Mouse (Mus musculus): ENCODE results near the gene Osbpl8. TPM values are rescaled to one million over a fixed set of nuclear protein-coding genes. Genes with fewer than 3 reads are reported as not detected.
"Not testable (repeated sequence)": the region's sequence is repeated elsewhere in the genome, so short reads cannot be mapped to it uniquely, and the experiment has no call there.

Gene Osbpl8
- polyA plus RNA-seq, 1 experiment from 2014 or later, result 23.7 TPM

- no peaks in the 10 kb centered on the region; the same call in 1 of the 2 replicates for H3K4me1 ChIP-seq (replicated peaks; ENCODE audit: control insufficient read depth, insufficient read depth, low read length)
- H3K27ac ChIP-seq (ENCODE audit: low read length), result no peak overlapping the region
- no peaks in the 10 kb centered on the region for H3K9me3 ChIP-seq (ENCODE audit: control insufficient read depth, low read length)
- H3K9ac ChIP-seq (replicated peaks; ENCODE audit: low read depth, low read length), result no peak overlapping the region
- no peaks in the 10 kb centered on the region for H3K36me3 ChIP-seq (ENCODE audit: control insufficient read depth, insufficient read depth)
- no peak for ATAC-seq
- H3K4me2 ChIP-seq (ENCODE audit: low read length), result no peak overlapping the region
- no peak overlapping the region for H3K4me3 ChIP-seq (replicated peaks; ENCODE audit: low read length)
- H3K27me3 ChIP-seq (replicated peaks; ENCODE audit: control insufficient read depth, insufficient read depth, low read length), result no peaks in the 10 kb centered on the region
- 84% methylated on average over 2 of the region's 2 CpGs for WGBS
Measured at GRCm38 (mm10) chr10:111196191-111196590, 31.6 kb downstream of the Osbpl8 start.

GRCm38 (mm10) chr10:111198705-111199104 is 34.2 kb downstream of the Osbpl8 start:
- not testable (repeated sequence) for H3K9me3 ChIP-seq (ENCODE audit: control insufficient read depth, low read length); H3K27ac ChIP-seq (ENCODE audit: low read length); H3K4me1 ChIP-seq (replicated peaks; ENCODE audit: control insufficient read depth, insufficient read depth, low read length); H3K4me2 ChIP-seq (ENCODE audit: low read length); ATAC-seq; H3K36me3 ChIP-seq (ENCODE audit: control insufficient read depth, insufficient read depth); H3K9ac ChIP-seq (replicated peaks; ENCODE audit: low read depth, low read length); H3K27me3 ChIP-seq (replicated peaks; ENCODE audit: control insufficient read depth, insufficient read depth, low read length); H3K4me3 ChIP-seq (replicated peaks; ENCODE audit: low read length)
- 85% methylated on average over 3 of the region's 5 CpGs for WGBS

- ATAC-seq, result no peak
- no peaks in the 10 kb centered on the region for H3K27me3 ChIP-seq (replicated peaks; ENCODE audit: control insufficient read depth, insufficient read depth, low read length)
- no peak overlapping the region for H3K4me2 ChIP-seq (ENCODE audit: low read length)
- no peaks in the 10 kb centered on the region for H3K9me3 ChIP-seq (ENCODE audit: control insufficient read depth, low read length)
- no peak overlapping the region for H3K27ac ChIP-seq (ENCODE audit: low read length)
- H3K4me3 ChIP-seq (replicated peaks; ENCODE audit: low read length), result no peak overlapping the region
- H3K9ac ChIP-seq (replicated peaks; ENCODE audit: low read depth, low read length), result no peak overlapping the region
- H3K4me1 ChIP-seq (replicated peaks; ENCODE audit: control insufficient read depth, insufficient read depth, low read length), result no peaks in the 10 kb centered on the region
- H3K36me3 ChIP-seq (ENCODE audit: control insufficient read depth, insufficient read depth), result no peaks in the 10 kb centered on the region
- 87% methylated on average over 7 of the region's 7 CpGs for WGBS
Measured at GRCm38 (mm10) chr10:111201120-111201519, 36.6 kb downstream of the Osbpl8 start.

- H3K4me2 ChIP-seq (ENCODE audit: low read length), result no peak overlapping the region
- ATAC-seq, result no peak
- no peaks in the 10 kb centered on the region for H3K4me1 ChIP-seq (replicated peaks; ENCODE audit: control insufficient read depth, insufficient read depth, low read length)
- WGBS, result 73% methylated on average over 4 of the region's 4 CpGs
- H3K9ac ChIP-seq (replicated peaks; ENCODE audit: low read depth, low read length), result no peak overlapping the region
- H3K9me3 ChIP-seq (ENCODE audit: control insufficient read depth, low read length), result no peaks in the 10 kb centered on the region
- no peaks in the 10 kb centered on the region for H3K27me3 ChIP-seq (replicated peaks; ENCODE audit: control insufficient read depth, insufficient read depth, low read length)
- no peaks in the 10 kb centered on the region for H3K36me3 ChIP-seq (ENCODE audit: control insufficient read depth, insufficient read depth)
- H3K27ac ChIP-seq (ENCODE audit: low read length), result no peak overlapping the region
- no peak overlapping the region for H3K4me3 ChIP-seq (replicated peaks; ENCODE audit: low read length)
Measured at GRCm38 (mm10) chr10:111201666-111202065, 37.1 kb downstream of the Osbpl8 start.

- Histone ChIP-seq H3K36me3 (ENCODE audit: control insufficient read depth, insufficient read depth) (no peaks in the 10 kb centered on the region), H3K4me3 (replicated peaks; ENCODE audit: low read length) (no peak overlapping the region), H3K9me3 (ENCODE audit: control insufficient read depth, low read length) (no peaks in the 10 kb centered on the region), H3K4me2 (ENCODE audit: low read length) (no peak overlapping the region), H3K27me3 (replicated peaks; ENCODE audit: control insufficient read depth, insufficient read depth, low read length) (no peaks in the 10 kb centered on the region), H3K4me1 (replicated peaks; ENCODE audit: control insufficient read depth, insufficient read depth, low read length) (no peaks in the 10 kb centered on the region), H3K9ac (replicated peaks; ENCODE audit: low read depth, low read length) (no peak overlapping the region), H3K27ac (ENCODE audit: low read length) (no peak overlapping the region)
- no peak for ATAC-seq
- WGBS, result 64% methylated on average over 5 of the region's 5 CpGs
Measured at GRCm38 (mm10) chr10:111204089-111204488, 39.5 kb downstream of the Osbpl8 start.

- Histone ChIP-seq H3K9me3 (ENCODE audit: control insufficient read depth, low read length) (no peaks in the 10 kb centered on the region), H3K4me2 (ENCODE audit: low read length) (no peak overlapping the region), H3K27me3 (replicated peaks; ENCODE audit: control insufficient read depth, insufficient read depth, low read length) (no peaks in the 10 kb centered on the region), H3K27ac (ENCODE audit: low read length) (no peak overlapping the region), H3K36me3 (ENCODE audit: control insufficient read depth, insufficient read depth) (no peaks in the 10 kb centered on the region), H3K9ac (replicated peaks; ENCODE audit: low read depth, low read length) (no peak overlapping the region), H3K4me3 (replicated peaks; ENCODE audit: low read length) (no peak overlapping the region), H3K4me1 (replicated peaks; ENCODE audit: control insufficient read depth, insufficient read depth, low read length) (no peaks in the 10 kb centered on the region)
- WGBS, result 87% methylated on average over 2 of the region's 2 CpGs
- ATAC-seq, result no peak
Measured at GRCm38 (mm10) chr10:111205421-111205820, 40.9 kb downstream of the Osbpl8 start.

GRCm38 (mm10) chr10:111207386-111207785 is 42.8 kb downstream of the Osbpl8 start:
- H3K4me2 ChIP-seq (ENCODE audit: low read length), result no peak overlapping the region
- no peaks in the 10 kb centered on the region for H3K4me1 ChIP-seq (replicated peaks; ENCODE audit: control insufficient read depth, insufficient read depth, low read length)
- H3K4me3 ChIP-seq (replicated peaks; ENCODE audit: low read length), result no peak overlapping the region
- no peaks in the 10 kb centered on the region for H3K36me3 ChIP-seq (ENCODE audit: control insufficient read depth, insufficient read depth)
- WGBS, result 62% methylated on average over 9 of the region's 9 CpGs
- no peak overlapping the region for H3K9ac ChIP-seq (replicated peaks; ENCODE audit: low read depth, low read length)
- no peak overlapping the region for H3K27ac ChIP-seq (ENCODE audit: low read length)
- no peaks in the 10 kb centered on the region for H3K9me3 ChIP-seq (ENCODE audit: control insufficient read depth, low read length)
- ATAC-seq, result no peak
- no peaks in the 10 kb centered on the region for H3K27me3 ChIP-seq (replicated peaks; ENCODE audit: control insufficient read depth, insufficient read depth, low read length)

GRCm38 (mm10) chr10:111214084-111214483 is 49.5 kb downstream of the Osbpl8 start:
- H3K4me3 ChIP-seq (replicated peaks; ENCODE audit: low read length), result no peak overlapping the region
- no peak for ATAC-seq
- no peak overlapping the region for H3K9ac ChIP-seq (replicated peaks; ENCODE audit: low read depth, low read length)

GRCm38 (mm10) chr10:111214696-111215095 is 50.1 kb downstream of the Osbpl8 start:
- Histone ChIP-seq H3K4me2 (ENCODE audit: low read length) (no peak overlapping the region), H3K4me3 (replicated peaks; ENCODE audit: low read length) (no peak overlapping the region), H3K9me3 (ENCODE audit: control insufficient read depth, low read length) (no peaks in the 10 kb centered on the region), H3K4me1 (replicated peaks; ENCODE audit: control insufficient read depth, insufficient read depth, low read length) (no peaks in the 10 kb centered on the region), H3K9ac (replicated peaks; ENCODE audit: low read depth, low read length) (no peak overlapping the region), H3K27me3 (replicated peaks; ENCODE audit: control insufficient read depth, insufficient read depth, low read length) (no peaks in the 10 kb centered on the region), H3K36me3 (ENCODE audit: control insufficient read depth, insufficient read depth) (no peaks in the 10 kb centered on the region), H3K27ac (ENCODE audit: low read length) (no peak overlapping the region)
- WGBS, result 75% methylated on average over 2 of the region's 2 CpGs
- ATAC-seq, result no peak

More at GRCm38 (mm10) chr10:111214084-111214483, 49.5 kb downstream of the Osbpl8 start:
- Histone ChIP-seq H3K27me3 (replicated peaks; ENCODE audit: control insufficient read depth, insufficient read depth, low read length) (no peaks in the 10 kb centered on the region), H3K4me2 (ENCODE audit: low read length) (no peak overlapping the region), H3K4me1 (replicated peaks; ENCODE audit: control insufficient read depth, insufficient read depth, low read length) (no peaks in the 10 kb centered on the region), H3K9me3 (ENCODE audit: control insufficient read depth, low read length) (no peaks in the 10 kb centered on the region), H3K36me3 (ENCODE audit: control insufficient read depth, insufficient read depth) (no peaks in the 10 kb centered on the region), H3K27ac (ENCODE audit: low read length) (no peak overlapping the region)
- 94% methylated on average over 3 of the region's 3 CpGs for WGBS

GRCm38 (mm10) chr10:111215572-111215971 is 51.0 kb downstream of the Osbpl8 start:
- Histone ChIP-seq H3K27ac (ENCODE audit: low read length) (no peak overlapping the region), H3K9ac (replicated peaks; ENCODE audit: low read depth, low read length) (no peak overlapping the region), H3K4me2 (ENCODE audit: low read length) (no peak overlapping the region), H3K27me3 (replicated peaks; ENCODE audit: control insufficient read depth, insufficient read depth, low read length) (no peaks in the 10 kb centered on the region), H3K9me3 (ENCODE audit: control insufficient read depth, low read length) (no peaks in the 10 kb centered on the region), H3K36me3 (ENCODE audit: control insufficient read depth, insufficient read depth) (no peaks in the 10 kb centered on the region), H3K4me1 (replicated peaks; ENCODE audit: control insufficient read depth, insufficient read depth, low read length) (no peaks in the 10 kb centered on the region), H3K4me3 (replicated peaks; ENCODE audit: low read length) (no peak overlapping the region)
- ATAC-seq, result no peak
- WGBS, result 77% methylated on average over 3 of the region's 3 CpGs

Measured in forebrain, embryonic 16.5 days (tissue).